Mouse (Mus musculus): ENCODE measurements at regions not wholly inside any gene's neighbourhood (a gene's known extent, or its start where the extent isn't known, plus 50 kb on each side); places are given as distances from the start of the nearest gene placed in this dataset.

DNA sequence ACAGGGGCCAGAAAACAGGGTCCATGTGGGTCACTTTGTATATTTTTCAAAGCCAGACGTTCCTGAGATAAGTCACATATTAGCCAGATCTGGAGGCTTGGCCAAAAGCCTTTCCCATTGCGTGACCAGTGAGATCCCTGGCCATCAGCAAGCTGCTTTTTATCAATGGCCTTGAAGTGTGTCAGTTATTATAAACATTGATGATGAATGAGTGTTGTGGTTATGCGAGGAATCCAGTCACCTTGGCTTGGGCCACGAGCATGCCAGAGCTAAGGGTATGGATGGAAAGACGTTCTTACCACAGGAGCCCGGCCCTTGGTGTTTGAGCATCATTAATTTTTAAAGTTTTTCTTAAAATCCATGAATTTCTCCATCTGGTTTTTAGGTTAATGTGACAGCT is 332.1 kb upstream of the Zfp637 start:
- peak; percentile 49 for DNase-seq

GRCm38 (mm10) chr6:117510026-117510425 is 331.0 kb upstream of the Zfp637 start:
- no peak for DNase-seq

DNA sequence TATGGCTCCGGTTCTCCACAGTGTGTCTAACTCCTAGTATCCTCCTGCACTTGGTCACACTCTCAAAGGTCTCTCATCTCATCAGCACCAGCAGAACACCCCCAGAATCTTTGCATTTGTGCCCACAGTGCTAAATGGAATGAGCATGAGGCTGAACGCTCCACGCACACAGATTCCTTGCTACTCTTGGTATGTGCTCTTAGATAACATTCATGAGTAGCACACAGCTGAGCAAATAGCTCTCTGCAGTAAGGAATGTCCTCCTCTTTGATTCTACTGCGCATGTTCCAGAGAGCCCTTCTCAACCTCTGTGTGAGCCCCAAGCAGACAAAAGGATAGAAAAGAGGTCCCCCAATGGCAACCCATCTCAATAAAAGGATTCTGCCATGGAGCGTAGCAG is 326.1 kb upstream of the Zfp637 start:
- DNase-seq: no peak

- no peak for DNase-seq
These were observed 324.1 kb upstream of the Zfp637 start for GRCm38 (mm10) chr6:117516906-117517305.

- no peak for DNase-seq
These were observed 322.0 kb upstream of the Zfp637 start for GRCm38 (mm10) chr6:117518939-117519338.

- DNase-seq: no peak
These were observed 321.5 kb upstream of the Zfp637 start for GRCm38 (mm10) chr6:117519466-117519865.

DNA sequence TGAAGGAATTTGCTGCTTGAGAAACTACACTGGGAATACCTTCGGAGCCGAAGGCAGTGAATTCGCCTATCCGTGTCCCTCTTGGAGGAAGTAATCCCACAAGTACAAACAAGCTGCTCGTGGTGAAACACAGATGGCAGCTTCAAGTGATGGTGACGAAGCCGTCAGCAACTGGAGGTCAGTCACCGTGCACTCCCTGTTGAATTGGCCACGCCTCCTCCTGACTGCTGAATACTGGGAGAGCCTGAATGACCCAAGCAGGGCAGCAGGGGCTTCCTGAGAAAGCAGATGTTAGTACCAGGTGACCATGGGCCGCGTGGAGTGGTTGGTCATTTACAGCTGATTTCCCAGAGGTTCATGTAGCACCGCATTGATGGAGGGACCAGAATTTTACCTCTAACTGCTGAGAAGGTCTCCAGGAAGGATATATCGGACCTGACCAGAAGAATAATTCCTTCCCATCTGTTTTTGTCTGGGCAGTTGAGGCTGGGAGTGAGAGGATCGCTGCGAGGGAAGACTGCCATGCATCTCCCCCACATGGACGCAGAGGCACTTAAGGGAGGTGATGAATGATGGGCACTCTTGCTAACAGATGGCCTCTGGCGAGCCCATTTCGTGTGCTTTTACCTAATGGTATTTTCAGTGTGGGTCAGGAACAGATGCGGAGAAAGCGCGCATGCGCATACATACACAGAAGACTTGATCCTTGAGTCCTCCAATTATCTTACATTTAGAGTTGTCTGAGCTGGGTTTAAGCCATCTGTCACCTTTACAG is 314.6 kb upstream of the Zfp637 start:
- no peak for DNase-seq

DNA sequence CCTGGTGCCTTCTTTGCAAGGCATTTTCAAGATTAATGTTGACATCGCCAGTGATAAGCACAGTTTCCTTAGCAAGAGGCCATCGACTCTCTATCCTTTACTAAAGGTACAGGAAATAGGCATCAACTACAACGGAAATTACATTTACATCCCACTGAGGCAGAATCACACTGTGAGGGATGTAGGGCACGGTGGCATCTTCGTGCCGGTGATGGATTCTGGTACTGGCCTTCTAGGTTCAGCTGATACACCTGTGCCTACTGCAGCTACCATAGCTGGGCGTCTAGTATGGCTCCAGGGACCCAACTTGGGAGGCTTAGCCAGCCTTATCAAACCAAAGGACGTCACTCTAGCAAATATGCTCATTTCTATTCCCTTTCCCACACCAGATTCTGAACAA is 313.5 kb upstream of the Zfp637 start:
- DNase-seq: no peak

DNA sequence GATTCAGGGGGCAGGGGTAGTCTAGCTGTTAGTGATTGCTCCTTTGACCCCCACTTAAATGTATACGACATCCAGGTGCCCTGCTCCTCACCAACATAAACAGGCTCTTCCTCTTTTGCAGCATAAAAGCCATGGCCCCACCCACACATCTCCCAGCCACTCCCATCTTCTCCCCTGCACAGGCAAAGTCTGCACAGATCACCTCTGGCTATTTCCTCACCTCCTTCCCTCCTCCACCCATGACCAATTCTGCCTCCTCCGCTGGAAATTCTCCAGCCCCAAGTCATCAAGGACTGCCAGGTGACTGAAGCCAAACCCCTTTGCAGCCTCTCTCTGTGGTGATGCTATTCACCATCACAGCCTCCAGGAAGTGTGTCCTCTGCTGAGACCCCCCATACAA is 306.8 kb upstream of the Zfp637 start:
- no peak for DNase-seq

- DNase-seq: peak; percentile 60
These were observed 306.0 kb upstream of the Zfp637 start for GRCm38 (mm10) chr6:117534991-117535390.

- no peak for DNase-seq
These were observed 304.9 kb upstream of the Zfp637 start for GRCm38 (mm10) chr6:117536084-117536483.

DNA sequence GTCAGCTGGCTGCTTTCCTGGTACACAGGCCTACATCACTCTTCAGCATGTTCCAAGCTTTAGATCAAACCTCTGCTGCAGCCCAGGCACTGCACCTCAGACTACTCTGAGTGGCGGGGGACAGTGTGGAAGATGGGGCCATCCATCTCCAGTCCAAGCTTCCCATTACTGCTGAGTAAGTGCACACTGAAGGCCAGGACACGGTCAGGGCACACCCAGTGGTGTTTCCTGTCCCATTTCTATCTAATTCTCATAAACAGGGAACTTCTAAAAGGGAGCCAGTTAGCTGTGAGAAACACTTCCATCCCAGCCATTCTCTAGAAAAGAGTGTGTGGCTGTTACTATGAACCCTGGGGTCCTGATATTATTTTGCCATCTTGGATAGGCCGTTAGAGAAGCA is 298.5 kb upstream of the Zfp637 start:
- DNase-seq: no peak

- DNase-seq: no peak
These were observed 296.4 kb upstream of the Zfp637 start for GRCm38 (mm10) chr6:117544276-117545196.

GRCm38 (mm10) chr6:117550930-117551329 is 290.1 kb upstream of the Zfp637 start:
- DNase-seq: no peak

- DNase-seq: no peak
These were observed 288.8 kb upstream of the Zfp637 start for GRCm38 (mm10) chr6:117552006-117552667.

DNA sequence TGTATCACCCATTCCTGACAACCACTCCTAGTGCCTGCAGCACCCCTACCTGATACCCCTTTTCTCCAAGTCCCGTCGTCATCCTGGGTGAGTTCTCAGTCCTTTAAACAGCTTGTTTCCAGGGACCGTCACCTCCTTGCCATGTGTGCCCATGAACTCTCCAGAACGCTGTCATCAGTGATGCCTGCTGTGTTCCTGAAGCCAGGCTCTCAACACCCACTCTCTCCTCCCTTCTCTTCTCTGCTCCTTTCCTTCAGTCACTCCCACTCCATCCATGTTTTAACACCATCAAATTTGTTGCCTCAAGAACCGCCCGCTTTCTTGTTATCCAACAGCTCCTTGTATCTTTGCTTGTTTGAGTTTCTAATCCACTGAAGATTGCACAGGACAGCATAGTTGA is 277.8 kb upstream of the Zfp637 start:
- no peak for DNase-seq

DNA sequence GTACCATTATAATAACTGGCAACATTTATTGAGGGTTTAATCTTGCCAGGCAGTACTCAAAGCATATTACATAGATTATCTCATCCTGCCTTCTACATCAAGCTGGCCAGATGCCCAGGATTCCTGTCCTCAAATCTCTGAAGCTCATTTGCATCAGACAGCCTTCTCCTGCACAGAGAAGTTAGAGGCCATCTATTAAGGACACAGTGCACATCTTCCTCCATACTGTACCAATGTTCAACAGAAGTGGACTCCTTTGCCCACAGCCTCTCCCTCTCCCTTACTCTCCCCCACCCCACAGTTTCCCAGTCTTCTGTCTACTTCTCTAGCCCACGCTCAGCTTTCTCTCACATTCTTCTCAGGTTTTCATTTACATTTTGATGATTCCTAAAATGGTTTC is 277.3 kb upstream of the Zfp637 start:
- no peak for DNase-seq

DNA sequence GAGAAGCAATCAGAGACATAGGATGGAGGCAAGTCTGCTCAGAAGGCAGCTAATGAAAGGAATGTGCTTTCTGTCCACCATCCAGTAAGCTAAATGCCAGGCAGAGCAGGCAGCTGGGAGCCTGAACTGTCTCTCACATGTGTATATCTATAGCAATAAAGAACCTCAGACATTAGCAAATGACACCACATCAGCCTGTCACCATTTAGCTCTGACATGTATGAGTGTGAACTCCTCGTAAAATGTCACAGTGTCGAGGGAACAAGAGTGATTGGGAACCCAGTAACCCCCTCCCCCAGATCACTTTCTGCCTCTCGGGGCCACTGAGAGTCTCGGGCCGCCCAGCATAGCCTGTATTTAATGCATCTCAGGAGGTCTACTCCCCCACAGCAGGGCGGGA is 274.2 kb upstream of the Zfp637 start:
- no peak for DNase-seq

DNA sequence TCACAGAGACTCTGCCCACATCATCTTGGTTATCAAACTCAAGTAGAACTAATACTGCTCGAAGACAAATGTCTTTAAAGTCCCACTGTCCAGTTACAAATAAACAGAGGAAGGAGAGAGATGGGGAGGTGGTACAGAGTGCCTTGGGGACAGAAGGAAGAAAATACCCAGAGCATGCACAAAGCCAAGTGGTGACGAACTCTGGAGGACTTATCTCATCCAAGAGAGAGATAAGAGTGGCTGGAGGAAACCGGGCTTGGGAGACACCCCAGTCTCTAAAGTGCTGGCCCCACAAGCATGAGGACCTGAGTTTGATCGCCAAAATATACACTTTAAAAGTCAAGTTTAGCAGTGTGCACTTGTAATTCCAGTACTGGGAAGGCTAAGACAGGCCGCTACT is 273.3 kb upstream of the Zfp637 start:
- DNase-seq: no peak

- DNase-seq: no peak
These were observed 271.2 kb upstream of the Zfp637 start for GRCm38 (mm10) chr6:117569576-117570326.

DNA sequence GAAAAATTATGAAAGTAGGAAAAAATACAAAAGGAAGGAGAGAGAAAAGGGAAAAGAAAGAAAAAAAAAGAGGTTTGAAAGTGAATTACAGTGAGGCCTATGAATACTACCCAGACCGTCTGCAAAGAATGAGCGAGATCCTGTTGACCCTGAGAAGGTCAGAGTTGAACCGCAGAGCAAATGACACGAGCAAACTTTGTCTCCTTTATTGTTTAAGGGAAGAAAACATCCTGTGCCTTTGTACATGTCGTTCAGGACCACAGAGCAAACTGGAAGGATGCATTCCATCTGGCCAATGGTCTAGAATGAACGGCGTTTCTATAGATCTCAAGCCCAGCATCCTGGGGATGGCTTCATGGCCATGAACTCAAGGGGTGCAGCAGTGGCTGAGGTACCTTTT is 270.6 kb upstream of the Zfp637 start:
- DNase-seq: no peak

GRCm38 (mm10) chr6:117570791-117571190 is 270.2 kb upstream of the Zfp637 start:
- no peak for DNase-seq

- DNase-seq: no peak
These were observed 269.0 kb upstream of the Zfp637 start for GRCm38 (mm10) chr6:117572006-117572405.
